Mouse (Mus musculus): ENCODE data around the gene Mtcl1.
A peak's percentile ranks its signal among the peaks of the same experiment; 100 is the strongest.

The Mtcl1 gene

DNA sequence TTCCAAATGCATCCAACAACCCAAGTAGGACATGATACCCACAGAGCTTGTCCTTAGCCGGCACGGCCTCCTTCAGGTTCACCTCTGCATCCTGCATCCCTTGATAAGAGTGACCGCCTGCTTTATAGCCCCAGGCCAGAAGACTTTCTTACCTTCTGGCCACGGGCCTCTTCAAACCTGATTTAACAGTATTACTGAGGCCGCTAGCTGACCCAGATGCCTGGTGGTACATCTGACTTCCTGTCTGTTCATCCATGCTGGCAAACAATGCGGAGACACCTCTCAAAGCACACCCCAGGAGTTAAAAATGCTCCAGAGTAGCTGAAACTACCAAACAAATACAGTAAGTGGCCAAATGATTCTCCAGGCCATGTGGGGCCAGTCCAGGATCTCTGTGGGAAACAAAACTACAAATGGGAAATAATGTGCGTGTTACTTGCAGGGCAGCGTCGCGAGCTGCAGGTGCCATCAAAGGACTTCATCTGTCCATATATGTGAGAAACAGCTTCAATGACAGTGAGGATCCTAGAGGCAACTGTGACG, 38.6 kb downstream of the Mtcl1 start:
- DNase-seq (ENCODE audit: low spot score in 2 of 2) = no peak

DNA sequence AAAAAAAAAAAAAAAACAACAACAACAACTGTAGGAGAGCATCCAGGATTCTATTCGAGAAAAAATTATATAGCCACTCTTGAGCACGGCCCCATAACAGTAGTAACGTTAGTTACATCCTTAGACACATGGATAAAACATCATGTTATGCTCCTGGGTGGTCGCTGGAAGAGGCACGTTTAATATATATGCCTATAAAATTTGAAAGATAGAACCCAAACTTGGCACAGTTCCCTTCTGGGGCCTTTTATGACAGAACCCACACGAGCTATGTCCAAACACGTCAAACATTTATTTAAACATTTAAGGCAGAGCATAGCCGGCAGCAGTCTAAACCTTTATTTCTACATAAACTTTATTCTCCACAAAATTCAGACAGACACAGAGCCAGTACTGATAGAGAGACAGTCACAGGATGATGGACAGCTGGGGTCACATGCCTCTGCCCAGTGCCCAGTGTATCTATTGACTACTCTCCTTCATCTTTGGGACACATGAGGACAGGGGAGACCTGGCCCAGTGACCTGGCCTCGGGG, 40.4 kb downstream of the Mtcl1 start:
- no peak for DNase-seq (ENCODE audit: low spot score in 2 of 2)

DNA sequence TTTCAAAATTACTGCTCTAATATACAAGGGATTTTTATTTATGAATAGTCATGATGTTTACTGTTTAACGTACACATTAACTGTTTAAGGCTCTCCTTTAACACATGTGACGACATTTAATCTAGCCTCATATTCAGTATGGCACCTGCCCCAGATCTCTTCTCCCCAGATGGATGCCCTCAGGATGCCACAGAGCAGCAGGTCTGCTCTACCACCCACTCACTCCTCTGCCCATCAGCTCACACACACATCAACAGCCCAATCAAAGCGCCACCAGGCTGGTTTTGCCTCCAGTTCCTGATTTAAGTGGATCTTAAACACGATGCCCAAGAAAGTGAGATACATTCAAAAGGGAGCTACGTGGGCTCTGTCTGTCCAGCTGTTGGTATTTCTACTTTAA, 41.1 kb downstream of the Mtcl1 start:
- no peak for DNase-seq (ENCODE audit: low spot score in 2 of 2)

DNA sequence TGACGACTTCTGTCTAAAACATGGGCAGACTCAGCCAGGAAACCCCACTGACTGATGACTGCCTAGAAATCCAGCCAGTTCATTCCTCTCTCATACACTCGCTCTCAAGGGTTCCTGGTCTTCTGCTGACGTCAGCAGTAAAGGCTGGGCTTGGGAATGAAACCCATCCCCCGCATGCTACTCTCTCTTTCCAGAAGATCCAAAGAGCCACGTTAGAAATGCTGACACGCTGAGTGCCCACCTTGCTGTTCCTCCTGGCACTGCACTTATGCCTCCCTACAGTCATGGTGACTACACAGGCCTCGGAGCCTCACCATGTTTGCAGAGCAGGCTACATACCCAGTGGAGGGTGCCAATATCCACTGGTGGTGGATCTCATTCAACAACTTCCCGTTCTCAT, 41.7 kb downstream of the Mtcl1 start:
- DNase-seq (ENCODE audit: low spot score in 2 of 2) = no peak

DNA sequence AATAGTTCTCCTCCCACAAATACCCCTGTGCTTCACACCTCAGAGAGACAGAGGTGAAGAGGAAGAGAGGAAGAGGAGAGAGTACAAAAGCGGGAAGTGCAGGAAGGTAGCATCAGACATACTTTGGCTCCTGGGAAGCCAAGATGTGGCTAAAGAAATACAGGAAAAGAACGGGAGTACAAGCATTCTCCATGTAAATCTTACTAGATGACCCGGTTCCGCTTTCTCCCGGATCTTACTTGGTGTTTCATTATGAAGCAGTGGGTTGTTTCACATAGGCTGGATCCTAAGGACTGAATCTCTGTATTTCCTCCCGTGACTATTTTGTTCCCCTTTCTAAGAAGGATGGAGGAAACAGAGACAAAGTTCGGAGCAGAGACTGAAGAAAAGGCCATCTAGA, 43.9 kb downstream of the Mtcl1 start:
- no peak for DNase-seq (ENCODE audit: low spot score in 2 of 2)

DNA sequence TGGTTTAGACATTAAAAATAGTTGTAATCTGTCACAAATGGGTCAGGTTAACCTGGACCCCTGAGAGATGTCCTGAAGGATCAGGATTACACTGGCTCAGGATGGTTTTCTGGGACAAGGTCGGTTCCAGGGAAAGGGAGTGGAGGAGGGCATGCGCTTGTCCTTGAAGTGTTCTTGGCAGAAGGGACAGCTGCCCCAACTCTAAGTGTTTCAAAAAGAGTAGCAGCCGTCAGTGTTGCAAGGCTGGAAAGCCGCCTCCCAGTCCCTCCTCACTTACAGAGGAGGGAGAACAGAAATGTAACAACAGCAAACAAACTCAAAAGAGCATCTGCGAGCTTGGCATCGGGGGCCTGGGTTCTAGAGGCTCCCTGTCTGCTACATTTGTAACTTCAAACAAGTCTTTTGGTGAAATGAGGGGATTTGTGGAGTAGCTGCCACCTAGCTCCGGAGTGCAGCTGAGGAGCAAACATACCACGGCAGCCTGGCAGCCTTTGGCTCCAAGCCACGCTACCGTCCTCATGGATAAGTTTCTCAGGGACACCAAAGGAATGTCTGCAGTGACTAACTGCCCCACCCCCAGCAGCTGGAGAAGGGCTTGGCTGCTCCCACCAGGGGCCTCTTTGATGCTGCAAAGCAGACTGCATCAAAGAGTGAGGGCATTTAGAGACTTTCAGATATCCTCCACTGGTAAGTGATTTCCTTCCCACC, 44.5 kb downstream of the Mtcl1 start:
- no peak for DNase-seq (ENCODE audit: low spot score in 2 of 2)

DNA sequence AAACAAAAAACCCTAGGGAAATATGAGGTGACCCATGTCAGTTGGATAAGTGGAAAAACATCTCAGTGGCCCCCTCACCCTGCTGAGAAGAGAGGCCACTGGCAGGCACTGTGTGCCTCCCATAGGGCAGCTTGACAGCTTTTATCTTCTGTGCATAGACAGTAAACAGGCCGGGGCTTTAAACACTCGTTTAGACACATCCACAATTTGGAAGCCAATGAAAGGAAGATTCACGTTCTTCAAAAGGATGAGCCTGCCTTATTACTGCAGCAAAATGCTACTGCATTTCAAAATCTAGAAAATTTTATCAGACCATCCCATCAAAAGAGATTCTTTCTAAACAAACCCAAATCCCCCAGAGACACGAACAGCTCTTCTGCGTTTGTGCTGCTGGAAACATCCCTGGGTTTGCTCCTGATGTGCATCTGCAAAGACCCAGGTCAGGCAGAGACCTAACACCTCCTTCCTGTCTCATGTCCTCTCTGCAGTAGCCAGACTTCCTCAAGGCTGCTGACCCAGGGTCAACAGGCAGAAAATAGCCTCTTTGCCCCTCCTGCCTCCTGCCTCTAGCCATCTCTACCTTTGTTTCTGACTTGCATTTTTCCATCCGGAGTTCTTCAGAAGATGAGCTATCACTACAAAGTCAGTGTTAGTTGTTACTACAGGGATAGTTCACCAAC, 46.6 kb downstream of the Mtcl1 start:
- DNase-seq (ENCODE audit: low spot score in 2 of 2) = no peak

DNA sequence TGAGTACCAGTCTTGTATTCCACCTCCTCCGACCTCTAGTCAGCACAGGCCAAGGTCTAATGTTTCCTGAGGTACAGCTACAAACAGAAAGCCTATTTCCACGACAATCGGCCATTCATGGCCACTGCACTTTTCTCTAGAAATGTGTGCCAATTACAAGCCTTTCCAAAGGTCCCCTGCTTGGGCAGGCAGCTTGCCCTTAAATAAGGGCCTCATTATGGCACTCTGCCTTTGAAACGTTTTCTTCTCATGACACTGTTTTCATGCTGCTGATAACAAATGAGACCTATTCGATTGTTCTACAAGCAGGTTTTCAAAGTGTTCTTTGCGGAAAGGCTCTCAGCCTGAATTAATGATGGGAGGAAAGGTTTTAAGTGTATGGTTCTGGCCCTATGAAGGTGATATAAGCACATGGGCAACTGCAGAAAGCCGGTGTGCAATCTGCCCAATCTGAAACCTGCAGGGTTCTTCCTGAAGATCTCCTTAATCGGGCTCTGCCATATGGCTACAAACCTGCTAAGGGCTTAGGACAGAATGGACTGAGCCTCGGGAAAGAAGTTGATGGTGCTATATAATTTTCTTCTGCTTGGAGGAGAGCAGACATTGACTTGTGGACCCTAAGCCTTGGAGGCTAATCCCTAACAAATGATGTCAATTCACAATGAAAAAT, 47.8 kb downstream of the Mtcl1 start:
- DNase-seq (ENCODE audit: low spot score in 2 of 2) = no peak

DNA sequence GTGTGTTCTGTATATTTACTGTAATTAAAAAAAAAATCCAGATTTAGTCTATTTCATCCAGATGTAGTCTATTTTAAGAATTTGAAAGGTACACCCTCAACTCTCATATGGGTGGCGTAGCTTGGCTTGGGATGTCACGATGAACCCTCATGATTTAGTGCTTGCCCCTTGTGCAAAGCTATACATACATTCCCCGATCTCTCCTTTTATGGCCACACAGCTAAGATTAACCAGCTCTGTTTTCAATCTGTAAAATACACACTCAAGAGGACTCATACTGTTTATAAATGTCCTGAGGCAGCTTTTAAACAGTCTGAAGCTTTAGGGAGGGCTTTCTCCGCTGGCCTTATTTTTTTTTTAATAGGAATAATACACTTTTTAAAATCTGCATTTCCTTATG, 49.8 kb downstream of the Mtcl1 start:
- no peak for DNase-seq (ENCODE audit: low spot score in 2 of 2)

DNA sequence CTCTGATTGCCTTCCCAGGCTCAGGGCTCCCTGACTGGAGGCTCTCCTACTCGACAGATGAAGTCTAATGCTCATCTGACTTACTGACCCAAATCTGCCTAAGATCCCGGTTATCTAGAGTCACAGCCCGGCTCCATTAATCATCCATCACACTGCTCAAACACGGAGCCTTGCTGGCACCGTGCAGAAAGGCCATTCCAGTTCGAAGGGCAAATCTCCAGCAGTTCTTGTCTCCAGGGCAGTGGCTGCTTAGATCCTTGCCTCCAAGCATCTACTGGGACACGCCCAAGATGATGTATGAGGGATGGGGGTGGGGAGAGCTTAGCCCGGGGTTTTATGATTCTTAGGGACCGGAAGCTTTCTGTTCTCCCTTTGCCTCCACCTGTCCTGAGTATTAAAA, 55.0 kb downstream of the Mtcl1 start:
- DNase-seq (ENCODE audit: low spot score in 2 of 2) = peak in 1 of 2 experiments; percentile 17

DNA sequence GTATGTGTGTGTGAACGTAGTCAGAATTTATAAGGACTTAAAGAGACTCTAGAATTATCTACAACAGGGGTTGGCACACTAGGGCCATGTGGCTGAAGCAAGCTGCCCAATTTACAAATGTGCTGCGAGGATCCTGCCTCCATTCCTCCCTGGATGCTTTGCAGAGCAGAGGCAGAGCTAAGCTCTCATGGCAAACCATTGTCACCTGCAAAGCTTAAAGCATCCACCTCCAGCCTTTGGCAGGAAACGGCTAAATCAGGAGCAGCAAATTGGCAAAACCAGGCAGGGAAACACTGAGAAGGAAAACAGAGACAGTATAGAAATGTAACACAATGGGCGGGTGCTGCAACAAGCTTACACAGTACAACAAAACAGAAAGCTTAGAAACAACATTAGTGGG, 61.2 kb downstream of the Mtcl1 start:
- DNase-seq (ENCODE audit: low spot score in 2 of 2) = no peak

DNA sequence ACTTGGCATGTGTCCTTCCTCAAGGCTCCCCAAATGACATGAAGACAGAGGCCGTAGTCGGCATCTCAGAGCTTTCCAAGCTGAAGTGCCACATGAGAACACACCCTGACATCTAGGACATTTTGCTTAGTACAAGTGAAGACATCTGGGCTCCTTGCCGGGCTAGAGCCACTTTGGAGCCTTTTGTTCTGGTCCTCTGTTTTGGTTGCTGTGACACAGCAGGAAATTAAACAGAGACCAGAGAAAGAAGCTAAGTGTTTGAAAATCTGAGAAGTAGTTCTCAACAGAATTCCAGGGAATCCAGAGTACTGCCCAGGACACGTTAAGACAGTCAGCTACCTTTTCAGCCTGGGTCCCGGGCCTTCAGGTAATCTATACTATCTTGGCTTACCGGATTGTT, 68.2 kb downstream of the Mtcl1 start:
- no peak for DNase-seq (ENCODE audit: low spot score in 2 of 2)

DNA sequence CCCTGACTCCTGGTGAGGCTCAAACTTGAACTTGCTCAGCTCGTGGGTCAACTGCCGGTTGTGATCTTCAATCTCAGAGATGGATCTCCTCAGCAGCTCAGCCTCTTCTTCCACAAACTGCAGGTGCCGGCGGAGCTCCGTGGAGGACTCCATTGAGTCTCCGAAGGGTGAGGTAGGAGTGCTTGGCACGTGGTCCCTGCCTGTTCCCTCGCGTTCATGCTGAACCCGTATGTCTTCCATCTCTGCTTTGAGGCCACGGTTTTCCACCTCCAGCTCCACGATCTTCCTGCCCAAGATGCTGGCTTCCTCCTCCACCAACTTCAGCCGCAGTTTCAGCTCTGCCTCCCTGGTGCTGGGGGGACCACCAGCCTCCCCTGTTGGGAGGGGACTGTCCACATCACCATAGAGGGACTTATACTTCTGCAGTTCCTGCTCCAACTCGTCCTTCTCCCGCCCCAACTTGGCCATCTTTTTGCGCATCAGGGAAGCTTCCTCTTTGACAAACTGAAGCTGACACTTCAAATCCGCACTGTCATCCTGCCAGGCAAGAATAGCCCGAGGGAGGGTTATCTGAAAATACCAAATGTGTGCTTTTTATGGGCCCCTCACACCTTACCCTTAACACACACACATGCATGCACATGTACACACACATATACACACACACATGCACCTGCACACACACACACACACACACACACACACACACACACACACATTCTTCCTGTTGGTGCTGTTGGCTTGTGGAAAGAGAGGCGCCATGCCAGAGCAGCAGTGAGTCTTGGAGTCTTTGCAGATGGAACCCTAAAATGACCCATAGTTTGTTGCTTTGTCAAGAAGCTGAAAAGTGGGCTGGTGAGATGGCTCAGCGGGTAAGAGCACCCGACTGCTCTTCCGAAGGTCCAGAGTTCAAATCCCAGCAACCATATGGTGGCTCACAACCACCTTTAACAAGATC, 69.4 kb downstream of the Mtcl1 start:
- DNase-seq (ENCODE audit: low spot score in 2 of 2) = no peak

DNA sequence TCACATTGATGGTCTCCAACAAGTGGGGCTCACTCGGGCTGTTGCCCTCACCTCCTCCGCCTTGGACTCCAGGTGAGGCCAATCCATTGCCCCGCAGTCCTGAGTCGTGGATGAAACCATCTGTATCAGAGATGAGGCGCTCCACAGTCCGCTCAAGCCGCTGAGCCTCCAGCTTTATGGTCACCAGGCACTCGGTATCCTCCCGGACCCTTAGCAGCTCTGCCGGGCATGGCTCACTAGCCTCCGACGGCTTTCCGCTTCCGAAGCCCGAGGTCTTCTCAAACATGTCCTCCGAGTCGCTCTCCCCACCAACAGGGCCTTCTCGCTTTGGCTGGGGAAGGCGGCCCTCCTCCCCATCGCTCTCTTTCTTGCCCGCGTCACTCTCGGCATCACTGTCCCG, 70.2 kb downstream of the Mtcl1 start:
- DNase-seq (ENCODE audit: low spot score in 2 of 2) = no peak

DNA sequence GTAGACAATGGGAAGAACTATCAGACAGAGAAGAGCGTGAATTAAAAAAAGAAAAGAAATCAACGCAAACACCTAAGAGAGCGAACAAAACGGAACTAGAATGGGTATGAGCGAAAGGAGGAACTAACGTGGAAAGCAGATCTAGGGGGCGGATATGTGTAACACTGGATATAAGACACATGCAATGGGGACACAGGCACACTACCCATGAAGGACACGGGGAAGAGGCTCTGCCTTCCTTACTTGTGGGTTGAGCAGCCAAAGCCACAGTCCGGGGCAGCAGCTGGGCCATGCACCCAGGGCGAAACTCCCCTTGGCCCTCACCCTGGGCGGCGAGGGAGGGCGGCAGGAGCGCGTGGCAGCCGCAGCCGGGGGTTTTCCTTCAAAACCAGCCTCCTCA, 71.4 kb downstream of the Mtcl1 start:
- no peak for DNase-seq (ENCODE audit: low spot score in 2 of 2)

DNA sequence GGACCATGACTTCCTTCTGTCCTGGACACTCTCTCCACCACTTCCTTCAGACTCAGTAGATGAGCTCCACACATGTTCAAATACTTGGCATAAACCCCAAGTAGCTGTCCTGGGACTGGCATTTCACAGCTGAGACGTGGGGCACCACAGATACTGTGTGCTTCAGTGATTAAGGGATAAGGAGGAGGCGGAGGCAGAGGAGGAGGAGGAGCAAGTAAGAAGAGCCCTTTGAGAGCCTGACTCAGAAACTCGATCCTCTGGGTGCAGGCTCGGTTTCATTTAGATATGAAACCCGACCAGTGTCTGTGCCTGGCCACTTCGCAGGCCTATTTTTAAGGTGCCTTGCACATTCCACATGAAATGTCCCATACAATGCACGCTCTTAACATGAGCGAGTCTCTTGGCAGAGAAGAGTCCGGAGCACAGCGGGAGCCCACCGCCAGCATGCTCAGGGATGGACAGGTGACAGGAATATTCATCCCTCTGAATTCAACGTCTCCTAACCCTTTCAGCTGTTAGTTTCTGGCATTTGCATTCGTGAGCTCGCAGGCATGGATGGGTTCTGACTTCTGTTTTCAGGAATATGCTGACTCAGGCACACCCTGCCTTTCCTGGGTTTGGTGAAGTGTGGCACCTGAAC, 74.8 kb downstream of the Mtcl1 start:
- DNase-seq (ENCODE audit: low spot score in 2 of 2) = no peak

DNA sequence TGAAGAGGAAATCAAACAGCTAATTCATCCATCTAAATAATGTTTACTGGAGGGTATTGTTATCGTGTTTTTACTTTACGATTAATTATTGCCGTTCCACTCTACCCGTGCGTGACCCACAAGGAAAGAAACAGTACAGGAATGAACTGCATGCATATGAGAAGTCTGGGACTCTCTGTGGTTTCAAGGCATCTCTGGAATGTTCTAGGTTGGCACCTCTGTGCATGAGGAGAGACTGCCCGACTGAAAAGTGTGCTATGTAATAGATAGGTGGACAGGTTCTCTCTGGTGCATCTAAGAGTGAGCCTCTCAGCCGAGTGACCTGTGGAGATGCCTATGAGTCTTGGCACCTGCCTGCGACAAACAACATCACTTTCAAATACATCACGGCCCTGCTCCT, 78.7 kb downstream of the Mtcl1 start:
- no peak for DNase-seq (ENCODE audit: low spot score in 2 of 2)

DNA sequence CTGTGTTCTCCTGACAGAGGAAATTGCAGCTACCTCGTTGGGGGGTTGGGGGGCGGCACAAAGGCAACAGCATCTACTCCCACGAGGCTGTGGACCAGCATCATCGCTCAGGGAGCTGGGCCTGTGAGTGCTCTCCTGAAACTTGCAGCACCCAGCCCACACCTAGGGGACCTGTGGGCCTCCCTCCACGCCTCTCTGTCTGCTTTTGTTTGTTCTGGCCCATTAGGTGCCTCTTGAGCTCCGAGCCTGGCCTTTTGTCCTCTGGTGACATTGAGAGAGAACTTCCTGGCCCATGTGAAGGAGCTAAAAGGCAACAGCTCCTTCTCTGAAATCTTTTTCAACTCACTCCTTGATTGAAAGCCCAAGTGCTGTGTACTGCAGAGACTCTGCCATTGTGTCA, 79.8 kb downstream of the Mtcl1 start:
- no peak for DNase-seq (ENCODE audit: low spot score in 2 of 2)

DNA sequence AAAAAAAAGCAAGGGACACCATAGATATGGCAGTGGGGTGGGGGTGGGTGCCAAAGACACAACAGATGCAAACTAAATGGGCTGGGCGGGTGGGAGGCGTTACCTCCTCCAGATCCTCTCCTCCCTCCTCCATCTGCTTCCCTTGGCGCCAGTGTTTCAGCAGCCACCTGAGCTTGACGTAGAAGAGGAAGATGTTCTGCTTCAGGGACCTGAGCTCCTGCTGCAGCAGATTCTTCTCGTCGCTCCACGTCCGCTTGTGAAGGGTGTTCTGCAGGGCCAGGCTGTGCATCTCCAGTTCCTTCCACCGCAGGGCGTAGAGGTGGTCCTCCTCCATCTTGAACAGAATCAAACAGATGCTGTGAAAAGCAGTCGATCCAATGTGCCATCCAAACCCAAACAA, 81.4 kb downstream of the Mtcl1 start:
- no peak for DNase-seq (ENCODE audit: low spot score in 2 of 2)

DNA sequence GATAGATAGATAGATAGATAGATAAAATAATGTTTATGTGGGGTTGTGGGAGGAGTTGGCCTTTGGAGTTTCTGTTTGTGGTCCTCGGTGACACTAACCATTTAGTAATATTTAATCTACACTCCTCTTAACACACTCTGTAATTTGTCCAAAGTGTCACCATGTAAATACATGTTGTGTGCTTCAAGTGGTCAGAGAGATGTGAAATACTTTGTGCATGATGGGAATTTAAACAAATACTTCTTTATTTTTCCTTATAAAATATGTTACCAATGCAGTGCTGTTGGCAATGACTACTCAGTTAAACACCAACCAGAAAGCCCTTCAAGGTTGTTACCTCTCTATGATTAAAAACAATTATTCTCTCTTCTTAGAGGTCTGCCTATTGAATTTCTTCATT, 83.9 kb downstream of the Mtcl1 start:
- DNase-seq (ENCODE audit: low spot score in 2 of 2) = no peak

DNA sequence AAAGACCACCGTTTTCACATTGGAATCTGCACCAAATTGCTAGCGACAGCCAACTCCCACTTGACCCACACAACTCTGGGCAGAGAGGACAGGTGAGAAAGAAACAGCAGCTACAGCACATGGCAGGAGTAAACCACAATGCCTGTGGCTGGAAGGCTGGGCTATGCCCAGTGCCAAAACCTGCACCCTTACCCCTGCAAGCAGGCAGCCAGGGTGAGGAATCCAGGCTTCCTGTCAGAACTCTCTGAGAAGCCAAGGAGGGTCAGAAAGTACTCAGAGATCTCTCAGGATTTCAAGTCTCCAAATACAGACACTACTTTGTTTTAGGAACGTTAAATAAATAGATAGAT, 84.3 kb downstream of the Mtcl1 start:
- no peak for DNase-seq (ENCODE audit: low spot score in 2 of 2)
